Mouse (Mus musculus): Measurements from ENCODE around the gene Defb23. TPM values are rescaled to one million over a fixed set of nuclear protein-coding genes. Genes with fewer than 3 reads are reported as not detected.
A peak's percentile ranks its signal among the peaks of the same experiment; 100 is the strongest.
"Not testable (repeated sequence)": the region's sequence is repeated elsewhere in the genome, so short reads cannot be mapped to it uniquely, and the experiment has no call there.

Gene Defb23
- polyA plus RNA-seq, 1 experiment = not detected

- no peaks in the 10 kb centered on the region for H3K4me1 ChIP-seq (ENCODE audit: control insufficient read depth, insufficient read depth, low read length)
- H3K9ac ChIP-seq (ENCODE audit: low read depth, poor library complexity, severe bottlenecking) = no peak overlapping the region
- no peaks in the 10 kb centered on the region for H3K27me3 ChIP-seq (ENCODE audit: control insufficient read depth, insufficient read depth, low read length, poor library complexity, severe bottlenecking)
- no peak overlapping the region for H3K4me3 ChIP-seq (ENCODE audit: low read depth, low read length)
- H3K27ac ChIP-seq (ENCODE audit: insufficient read depth, low read length) = no peak overlapping the region
- H3K9me3 ChIP-seq (replicated peaks; ENCODE audit: control insufficient read depth, insufficient read depth, low read length, poor library complexity, severe bottlenecking) = no peaks in the 10 kb centered on the region
- H3K36me3 ChIP-seq (ENCODE audit: control insufficient read depth, insufficient read depth, low read length, poor library complexity, severe bottlenecking) = no peaks in the 10 kb centered on the region
- TF ChIP-seq CTCF (IDR thresholded peaks at IDR 0.05; ENCODE audit: low read depth, low read length) (no peak), POLR2A (IDR thresholded peaks at IDR 0.05; ENCODE audit: insufficient read depth, low read length) (no peak), EP300 (IDR thresholded peaks at IDR 0.05; ENCODE audit: insufficient read depth, low read depth, low read length) (no peak)
Measured at GRCm38 (mm10) chr2:152436405-152436901, 28.0 kb downstream of the Defb23 start.

DNA sequence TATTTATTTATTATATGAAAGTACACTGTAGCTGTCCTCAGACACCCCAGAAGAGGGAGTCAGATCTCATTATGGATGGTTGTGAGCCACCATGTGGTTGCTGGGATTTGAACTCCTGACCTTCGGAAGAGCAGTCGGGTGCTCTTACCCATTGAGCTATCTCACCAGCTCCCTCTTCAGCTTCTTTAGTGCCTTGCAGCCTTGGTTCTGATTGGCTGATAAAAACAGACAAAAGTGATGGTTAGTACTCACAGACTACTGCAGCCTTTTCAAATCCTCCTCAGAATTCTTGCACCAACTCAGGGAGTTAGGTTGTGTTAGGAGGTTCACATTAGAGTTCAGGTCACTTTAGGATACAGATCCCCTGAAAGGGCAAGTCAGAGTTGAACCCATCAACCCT lies 35.9 kb downstream of the Defb23 start:
- H3K4me3 ChIP-seq (ENCODE audit: low read depth, low read length); H3K9me3 ChIP-seq (replicated peaks; ENCODE audit: control insufficient read depth, insufficient read depth, low read length, poor library complexity, severe bottlenecking); H3K4me1 ChIP-seq (ENCODE audit: control insufficient read depth, insufficient read depth, low read length); H3K27ac ChIP-seq (ENCODE audit: insufficient read depth, low read length); H3K27me3 ChIP-seq (ENCODE audit: control insufficient read depth, insufficient read depth, low read length, poor library complexity, severe bottlenecking); H3K36me3 ChIP-seq (ENCODE audit: control insufficient read depth, insufficient read depth, low read length, poor library complexity, severe bottlenecking); H3K9ac ChIP-seq (ENCODE audit: low read depth, poor library complexity, severe bottlenecking): not testable (repeated sequence)

- H3K9ac ChIP-seq (ENCODE audit: low read depth, poor library complexity, severe bottlenecking) = no peak overlapping the region
Measured at GRCm38 (mm10) chr2:152427493-152427892, 36.9 kb downstream of the Defb23 start.

GRCm38 (mm10) chr2:152415786-152416185 lies 48.6 kb downstream of the Defb23 start:
- Histone ChIP-seq H3K4me3 (ENCODE audit: low read depth, low read length) (no peak overlapping the region), H3K9me3 (replicated peaks; ENCODE audit: control insufficient read depth, insufficient read depth, low read length, poor library complexity, severe bottlenecking) (peaks cover 6% of the 10 kb centered on the region; the same call in 1 of the 2 replicates), H3K9ac (ENCODE audit: low read depth, poor library complexity, severe bottlenecking) (peak overlapping the region; percentile 93), H3K27me3 (ENCODE audit: control insufficient read depth, insufficient read depth, low read length, poor library complexity, severe bottlenecking) (no peaks in the 10 kb centered on the region), H3K36me3 (ENCODE audit: control insufficient read depth, insufficient read depth, low read length, poor library complexity, severe bottlenecking) (no peaks in the 10 kb centered on the region), H3K27ac (ENCODE audit: insufficient read depth, low read length) (no peak overlapping the region), H3K4me1 (ENCODE audit: control insufficient read depth, insufficient read depth, low read length) (no peaks in the 10 kb centered on the region)
- no peak for TF ChIP-seq EP300 (IDR thresholded peaks at IDR 0.05; ENCODE audit: insufficient read depth, low read depth, low read length)
- no peak for TF ChIP-seq CTCF (IDR thresholded peaks at IDR 0.05; ENCODE audit: low read depth, low read length)

More at GRCm38 (mm10) chr2:152427493-152427892, 36.9 kb downstream of the Defb23 start:
- H3K4me3 ChIP-seq (ENCODE audit: low read depth, low read length) = no peak overlapping the region
- no peaks in the 10 kb centered on the region for H3K4me1 ChIP-seq (ENCODE audit: control insufficient read depth, insufficient read depth, low read length)
- no peak for TF ChIP-seq EP300 (IDR thresholded peaks at IDR 0.05; ENCODE audit: insufficient read depth, low read depth, low read length)
- no peak for TF ChIP-seq POLR2A (IDR thresholded peaks at IDR 0.05; ENCODE audit: insufficient read depth, low read length)
- TF ChIP-seq CTCF (IDR thresholded peaks at IDR 0.05; ENCODE audit: low read depth, low read length) = no peak
- H3K36me3 ChIP-seq (ENCODE audit: control insufficient read depth, insufficient read depth, low read length, poor library complexity, severe bottlenecking) = no peaks in the 10 kb centered on the region
- no peaks in the 10 kb centered on the region for H3K27me3 ChIP-seq (ENCODE audit: control insufficient read depth, insufficient read depth, low read length, poor library complexity, severe bottlenecking)
- H3K27ac ChIP-seq (ENCODE audit: insufficient read depth, low read length) = no peak overlapping the region
- no peaks in the 10 kb centered on the region for H3K9me3 ChIP-seq (replicated peaks; ENCODE audit: control insufficient read depth, insufficient read depth, low read length, poor library complexity, severe bottlenecking)

DNA sequence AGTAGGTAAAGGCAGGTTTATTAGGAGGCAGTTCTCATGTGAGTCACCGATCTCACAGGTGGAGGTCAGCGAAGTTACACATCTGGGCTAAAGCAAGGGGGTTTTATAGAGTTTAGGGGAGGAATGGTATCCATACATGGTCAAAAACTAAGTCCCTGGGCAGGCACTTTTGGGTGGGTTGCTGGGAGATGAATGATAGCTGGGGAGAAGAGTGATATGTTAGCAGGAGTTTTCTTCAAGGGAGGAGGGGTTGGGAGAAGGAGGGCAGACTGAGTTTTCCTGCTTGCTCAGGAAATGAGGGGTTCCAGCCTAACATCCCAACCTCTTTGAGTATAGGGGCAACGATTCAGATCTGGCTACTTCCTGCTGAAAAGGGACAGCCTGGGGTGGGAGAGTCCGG lies 49.1 kb downstream of the Defb23 start, which contains the start of gene 6820408C15Rik:
6820408C15Rik (plus strand) TSS at position 301 of the 400 bp plus-strand sequence.
- Histone ChIP-seq H3K4me3 (ENCODE audit: low read depth, low read length) (peak within 1 kb of the TSS; percentile 65), H3K36me3 (ENCODE audit: control insufficient read depth, insufficient read depth, low read length, poor library complexity, severe bottlenecking) (no peaks in the 10 kb centered on the region), H3K9me3 (replicated peaks; ENCODE audit: control insufficient read depth, insufficient read depth, low read length, poor library complexity, severe bottlenecking) (peaks cover 6% of the 10 kb centered on the region; the same call in 1 of the 2 replicates), H3K27me3 (ENCODE audit: control insufficient read depth, insufficient read depth, low read length, poor library complexity, severe bottlenecking) (no peaks in the 10 kb centered on the region), H3K27ac (ENCODE audit: insufficient read depth, low read length) (0 out of 2 replicates have a peak within 1 kb of the TSS, but pooled peaks have one; percentile 42), H3K4me1 (ENCODE audit: control insufficient read depth, insufficient read depth, low read length) (peaks cover 2% of the 10 kb centered on the region), H3K9ac (ENCODE audit: low read depth, poor library complexity, severe bottlenecking) (peak within 1 kb of the TSS; percentile 93)
- TF ChIP-seq CTCF (IDR thresholded peaks at IDR 0.05; ENCODE audit: low read depth, low read length) (no peak), EP300 (IDR thresholded peaks at IDR 0.05; ENCODE audit: insufficient read depth, low read depth, low read length) (no peak)

- peaks cover 2% of the 10 kb centered on the region for H3K4me1 ChIP-seq (ENCODE audit: control insufficient read depth, insufficient read depth, low read length)
- TF ChIP-seq EP300 (IDR thresholded peaks at IDR 0.05; ENCODE audit: insufficient read depth, low read depth, low read length) (0 out of 2 replicates have a peak, but pooled peaks have one; percentile 39), CTCF (IDR thresholded peaks at IDR 0.05; ENCODE audit: low read depth, low read length) (no peak), POLR2A (IDR thresholded peaks at IDR 0.05; ENCODE audit: insufficient read depth, low read length) (no peak)
- H3K4me3 ChIP-seq (ENCODE audit: low read depth, low read length) = peak within 1 kb of the TSS; percentile 65
- no peaks in the 10 kb centered on the region for H3K27me3 ChIP-seq (ENCODE audit: control insufficient read depth, insufficient read depth, low read length, poor library complexity, severe bottlenecking)
- H3K36me3 ChIP-seq (ENCODE audit: control insufficient read depth, insufficient read depth, low read length, poor library complexity, severe bottlenecking) = no peaks in the 10 kb centered on the region
- H3K9me3 ChIP-seq (replicated peaks; ENCODE audit: control insufficient read depth, insufficient read depth, low read length, poor library complexity, severe bottlenecking) = peaks cover 6% of the 10 kb centered on the region; the same call in 1 of the 2 replicates
- peak within 1 kb of the TSS; percentile 93 for H3K9ac ChIP-seq (ENCODE audit: low read depth, poor library complexity, severe bottlenecking)
- H3K27ac ChIP-seq (ENCODE audit: insufficient read depth, low read length) = 0 out of 2 replicates have a peak within 1 kb of the TSS, but pooled peaks have one; percentile 42
Measured at GRCm38 (mm10) chr2:152414591-152415165, 49.7 kb downstream of the Defb23 start, which contains the start of gene Zcchc3. Gene Zcchc3, minus strand, starts transcription at chr2:152415027.

Data from ES-Bruce4 (cell line).